Mouse (Mus musculus): ENCODE data around the gene Dab2.

Dab2 gene

GRCm38 (mm10) chr15:6325443-6325842 lies 25.9 kb downstream of the Dab2 start:
- DNase-seq (ENCODE audit: low read depth) = no peak

GRCm38 (mm10) chr15:6326011-6326410 lies 26.4 kb downstream of the Dab2 start:
- DNase-seq (ENCODE audit: low read depth) = no peak

- DNase-seq (ENCODE audit: low read depth) = no peak
Observed at GRCm38 (mm10) chr15:6331380-6331779, 31.8 kb downstream of the Dab2 start.

- no peak for DNase-seq (ENCODE audit: low read depth)
Observed at GRCm38 (mm10) chr15:6334664-6335206, 35.1 kb downstream of the Dab2 start.

GRCm38 (mm10) chr15:6339767-6340166 lies 40.2 kb downstream of the Dab2 start:
- DNase-seq (ENCODE audit: low read depth) = no peak

- no peak for DNase-seq (ENCODE audit: low read depth)
Observed at GRCm38 (mm10) chr15:6340347-6340746, 40.8 kb downstream of the Dab2 start.

GRCm38 (mm10) chr15:6341427-6341826 lies 41.8 kb downstream of the Dab2 start:
- DNase-seq (ENCODE audit: low read depth) = no peak

GRCm38 (mm10) chr15:6353901-6354300 lies 54.3 kb downstream of the Dab2 start:
- no peak for DNase-seq (ENCODE audit: low read depth)

- DNase-seq (ENCODE audit: low read depth) = no peak
Observed at GRCm38 (mm10) chr15:6359859-6360258, 60.3 kb downstream of the Dab2 start.

- no peak for DNase-seq (ENCODE audit: low read depth)
Observed at GRCm38 (mm10) chr15:6369974-6370373, 70.4 kb downstream of the Dab2 start.

- no peak for DNase-seq (ENCODE audit: low read depth)
Observed at GRCm38 (mm10) chr15:6371486-6371885, 71.9 kb downstream of the Dab2 start.

- DNase-seq (ENCODE audit: low read depth) = no peak
Observed at GRCm38 (mm10) chr15:6375016-6375415, 75.4 kb downstream of the Dab2 start.

- DNase-seq (ENCODE audit: low read depth) = no peak
Observed at GRCm38 (mm10) chr15:6376001-6376400, 76.4 kb downstream of the Dab2 start.

GRCm38 (mm10) chr15:6376785-6377184 lies 77.2 kb downstream of the Dab2 start:
- DNase-seq (ENCODE audit: low read depth) = no peak

- DNase-seq (ENCODE audit: low read depth) = no peak
Observed at GRCm38 (mm10) chr15:6384027-6384426, 84.4 kb downstream of the Dab2 start.

- no peak for DNase-seq (ENCODE audit: low read depth)
Observed at GRCm38 (mm10) chr15:6385241-6385640, 85.7 kb downstream of the Dab2 start.

- peak; percentile 32 for DNase-seq (ENCODE audit: low read depth)
Observed at GRCm38 (mm10) chr15:6386159-6386951, 86.8 kb downstream of the Dab2 start.

- no peak for DNase-seq (ENCODE audit: low read depth)
Observed at GRCm38 (mm10) chr15:6386961-6387728, 87.6 kb downstream of the Dab2 start.

GRCm38 (mm10) chr15:6387729-6388070 lies 88.1 kb downstream of the Dab2 start:
- DNase-seq (ENCODE audit: low read depth) = no peak

GRCm38 (mm10) chr15:6388146-6388545 lies 88.6 kb downstream of the Dab2 start:
- no peak for DNase-seq (ENCODE audit: low read depth)

GRCm38 (mm10) chr15:6388631-6389030 lies 89.0 kb downstream of the Dab2 start:
- DNase-seq (ENCODE audit: low read depth) = no peak

GRCm38 (mm10) chr15:6390106-6390505 lies 90.5 kb downstream of the Dab2 start:
- no peak for DNase-seq (ENCODE audit: low read depth)

- no peak for DNase-seq (ENCODE audit: low read depth)
Observed at GRCm38 (mm10) chr15:6390657-6391056, 91.1 kb downstream of the Dab2 start.
